Mouse (Mus musculus): Measurements from ENCODE around the gene Kcnj15. TPM values are rescaled to one million over a fixed set of nuclear protein-coding genes. Genes with fewer than 3 reads are reported as not detected.

The Kcnj15 gene
- total RNA-seq (2021) (under 1 TPM; 0.32 to 0.55 TPM), polyA plus RNA-seq (2012; rRNA removed) (0.26 and 0.45 TPM in 2 replicates)
- long read RNA-seq, partial matches to known transcripts, result 0 of 1 reads
- long read RNA-seq, other reads (novel, unspliced or antisense), result 1 of 1 reads

DNA sequence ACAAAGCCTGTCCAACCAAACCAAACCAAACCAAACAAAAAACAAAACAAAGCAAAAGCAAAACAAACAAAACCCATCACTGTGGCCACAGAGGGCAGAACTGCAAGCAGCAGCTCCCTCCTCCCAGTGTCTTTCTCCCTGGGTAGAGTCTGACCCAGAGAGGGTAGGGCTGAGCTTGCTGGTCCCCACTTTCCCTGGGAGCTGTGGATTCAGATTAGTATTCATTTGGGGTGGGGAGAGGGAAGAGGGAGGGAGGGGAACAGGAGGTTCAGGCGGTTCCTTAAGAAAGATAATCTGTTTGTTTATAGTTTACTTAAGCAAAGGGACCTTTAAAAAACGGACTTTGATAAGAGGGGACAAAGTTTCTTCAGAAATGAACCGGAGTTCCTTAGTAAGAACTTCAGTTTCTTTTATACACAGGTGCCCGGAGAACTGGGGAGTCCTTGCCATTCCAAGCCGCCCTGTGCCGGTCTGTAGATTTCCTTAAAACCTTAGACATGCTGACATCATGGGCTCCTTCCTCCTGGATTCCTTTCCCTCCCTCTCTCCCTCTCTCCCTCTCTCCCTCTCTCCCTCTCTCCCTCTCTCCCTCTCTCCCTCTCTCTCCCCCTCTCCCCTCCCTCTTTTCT, at the start of gene Kcnj15:
TSS of gene Kcnj15 (plus strand) at position 293 of the 629 bp plus-strand sequence.
- no peak for DNase-seq

DNA sequence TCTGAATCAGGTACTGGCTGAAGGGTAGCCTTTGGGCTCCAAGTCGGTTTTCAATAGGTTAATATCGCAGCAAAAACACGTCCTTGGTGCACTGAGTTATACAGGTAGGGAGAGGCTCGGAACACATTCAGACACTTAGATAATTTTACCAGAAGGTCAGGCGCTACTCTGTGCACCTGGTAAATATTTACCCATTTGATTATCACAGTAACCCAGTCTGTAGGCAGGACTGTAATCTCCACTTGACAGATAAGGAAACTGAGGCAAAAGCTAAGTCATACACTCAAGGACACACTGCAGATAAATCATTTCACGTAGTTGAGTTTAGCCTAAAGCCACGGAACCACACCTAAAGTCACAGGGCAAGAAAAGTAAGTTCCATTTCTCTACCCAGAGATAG, 49.1 kb upstream of the Kcnj15 start:
- no peak for DNase-seq

DNA sequence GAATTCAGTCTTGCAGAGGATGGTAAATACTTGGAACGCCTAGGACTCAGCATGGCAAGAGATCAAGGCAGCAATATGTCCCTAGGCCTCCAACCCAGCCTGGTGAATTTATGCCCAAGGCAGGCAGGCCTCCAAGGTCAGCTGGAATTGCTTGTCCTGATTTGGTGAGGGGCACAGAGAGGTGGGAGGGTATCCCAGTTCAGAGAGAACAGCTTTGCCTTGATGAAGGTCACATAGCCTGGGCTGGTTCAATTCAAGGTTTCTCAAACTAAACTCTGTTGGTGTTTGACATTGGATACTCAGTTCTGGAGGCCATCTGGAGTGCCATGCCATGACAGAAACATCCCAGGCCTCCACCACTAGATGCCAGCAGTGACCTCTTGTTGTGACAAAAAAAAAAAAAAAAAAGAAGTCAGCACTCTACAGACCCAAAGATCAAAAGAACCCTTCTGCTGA, 48.3 kb upstream of the Kcnj15 start:
- DNase-seq, result peak; percentile 73

DNA sequence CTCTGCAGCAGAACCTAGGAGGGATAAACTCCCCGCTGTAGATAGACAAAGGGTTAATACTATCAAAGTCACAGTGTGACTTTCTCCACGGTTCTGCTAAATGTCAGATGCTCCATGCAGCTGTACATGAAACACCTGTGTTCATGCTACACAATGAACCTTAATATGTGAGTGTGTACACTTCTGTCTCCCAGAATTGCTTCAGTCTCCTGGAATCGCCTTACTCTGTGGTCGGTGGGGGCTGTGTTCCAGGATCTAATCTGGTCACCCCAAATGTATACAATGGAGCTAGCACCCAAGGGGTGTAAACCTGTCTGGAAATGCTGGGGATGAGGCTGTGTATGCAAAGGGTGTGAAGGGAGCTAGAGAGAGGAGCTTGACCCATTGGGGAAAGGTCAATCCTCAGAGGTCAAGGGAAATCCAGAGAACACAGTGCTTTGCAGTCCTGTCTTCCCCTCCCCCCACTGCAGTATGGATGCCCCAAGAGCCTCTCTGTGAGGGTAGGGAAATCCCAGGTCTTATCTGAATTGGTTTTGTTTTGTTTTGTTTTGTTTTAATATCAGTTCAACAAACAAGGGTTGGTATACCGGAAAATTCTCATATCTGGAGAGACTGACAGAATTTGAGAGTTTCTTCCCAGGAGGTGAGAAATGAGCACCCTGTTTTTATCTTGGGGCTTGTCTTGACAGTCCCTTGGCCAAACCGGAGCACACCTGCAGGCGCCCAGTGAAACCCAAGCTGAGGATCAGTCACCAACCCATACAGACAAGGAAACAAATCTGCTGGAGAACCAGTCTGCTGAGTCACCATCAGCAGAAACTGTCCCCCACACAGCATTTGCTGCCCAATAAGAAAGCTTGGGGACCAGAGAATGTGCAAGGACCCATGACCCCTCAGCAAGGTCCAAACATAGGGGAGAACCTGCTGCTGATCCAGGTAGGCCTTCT, 42.8 kb upstream of the Kcnj15 start:
- DNase-seq, result no peak

DNA sequence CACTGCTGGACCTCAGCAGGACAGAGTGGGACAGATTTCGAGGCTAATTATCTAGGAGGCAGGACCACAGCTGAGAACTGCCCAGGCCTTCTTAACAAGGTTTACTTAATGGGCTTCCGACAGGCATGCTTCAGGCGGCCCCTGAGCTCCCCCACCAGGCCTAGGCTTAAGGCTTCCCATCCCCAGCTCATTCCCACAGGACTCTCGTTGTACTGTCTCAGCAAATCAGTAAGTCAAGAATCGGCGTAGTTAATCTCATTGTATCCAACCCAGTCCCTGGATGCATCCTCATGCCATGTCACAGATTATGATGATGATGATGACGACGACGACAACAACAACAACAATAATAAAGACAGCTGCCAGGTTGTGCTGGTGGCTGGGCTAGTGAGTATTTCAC, 41.6 kb upstream of the Kcnj15 start:
- no peak for DNase-seq

DNA sequence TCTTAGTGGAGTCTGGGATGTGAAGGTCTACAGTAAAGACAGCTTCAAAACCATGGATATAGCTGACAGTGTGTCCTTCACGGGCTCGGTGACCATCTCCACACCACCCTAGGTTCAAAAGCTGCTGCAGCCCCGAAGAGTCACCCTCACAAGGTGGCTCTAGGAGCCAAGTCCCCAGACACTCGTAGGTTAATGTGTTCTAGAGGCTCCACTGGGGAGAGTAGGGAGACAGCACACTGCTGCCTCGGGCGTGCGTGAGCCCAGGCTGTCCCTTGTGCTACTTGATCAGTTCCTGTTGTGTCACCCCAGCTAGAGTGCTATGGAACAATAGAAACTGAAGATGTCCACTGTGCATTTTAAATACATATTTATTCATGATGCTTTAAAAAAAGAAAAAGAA, 41.0 kb upstream of the Kcnj15 start:
- DNase-seq, result no peak

DNA sequence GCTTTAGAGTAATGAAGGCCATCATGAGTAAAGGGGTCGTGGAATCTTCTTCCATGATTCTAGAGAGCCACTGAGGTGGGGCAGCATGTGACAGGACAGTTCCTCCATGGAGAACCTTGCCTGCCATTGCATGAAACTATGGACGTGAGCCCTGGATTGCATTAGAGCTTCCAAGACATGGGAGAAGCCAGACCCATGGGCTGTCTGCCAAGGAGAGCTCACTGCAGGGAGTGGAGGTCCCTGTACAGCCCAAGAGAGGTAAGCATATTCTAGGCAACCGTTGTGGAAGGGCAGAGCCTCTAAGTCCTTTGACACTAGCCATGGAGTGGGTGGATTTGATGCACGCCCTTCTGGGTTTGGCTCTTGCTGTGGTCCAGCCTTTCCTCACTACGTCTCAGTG, 40.5 kb upstream of the Kcnj15 start:
- no peak for DNase-seq

DNA sequence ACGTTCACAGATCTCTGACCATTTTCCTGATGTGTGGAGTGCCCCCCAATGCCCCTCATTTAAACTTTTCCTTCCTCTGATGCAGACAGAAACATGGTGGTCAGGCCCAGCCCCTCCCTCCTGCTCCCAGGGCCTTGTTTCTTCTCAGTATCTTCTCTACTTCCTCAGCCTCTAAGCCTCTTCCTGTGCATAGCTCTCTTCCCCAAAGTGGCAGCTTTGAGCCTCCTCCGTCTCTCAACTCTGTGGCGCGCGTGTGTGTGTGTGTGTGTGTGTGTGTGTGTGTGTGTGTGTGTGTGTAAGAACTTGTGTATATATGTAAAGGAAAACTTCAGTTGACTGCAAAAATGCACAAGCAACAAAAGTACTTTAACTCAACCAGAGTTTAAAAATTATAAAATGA, 38.6 kb upstream of the Kcnj15 start:
- no peak for DNase-seq

DNA sequence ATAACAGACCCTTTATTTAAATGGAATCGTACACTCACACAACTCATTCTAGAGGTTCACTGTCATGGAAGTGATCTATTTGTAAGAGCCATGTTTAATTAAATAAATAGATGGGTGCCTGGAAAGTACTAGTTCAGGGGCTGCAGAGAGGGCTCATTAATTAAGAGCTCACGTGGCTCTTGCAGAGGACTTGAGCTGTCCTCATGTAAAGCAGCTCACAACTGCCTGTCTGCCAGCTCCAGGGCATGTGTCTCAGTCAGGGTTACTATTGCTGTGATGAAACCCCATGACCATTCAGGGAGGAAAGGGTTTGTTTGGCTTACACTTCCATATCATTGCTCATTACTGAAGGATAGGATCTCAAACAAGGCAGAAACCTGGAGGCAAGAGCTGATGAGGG, 37.9 kb upstream of the Kcnj15 start:
- DNase-seq, result no peak

DNA sequence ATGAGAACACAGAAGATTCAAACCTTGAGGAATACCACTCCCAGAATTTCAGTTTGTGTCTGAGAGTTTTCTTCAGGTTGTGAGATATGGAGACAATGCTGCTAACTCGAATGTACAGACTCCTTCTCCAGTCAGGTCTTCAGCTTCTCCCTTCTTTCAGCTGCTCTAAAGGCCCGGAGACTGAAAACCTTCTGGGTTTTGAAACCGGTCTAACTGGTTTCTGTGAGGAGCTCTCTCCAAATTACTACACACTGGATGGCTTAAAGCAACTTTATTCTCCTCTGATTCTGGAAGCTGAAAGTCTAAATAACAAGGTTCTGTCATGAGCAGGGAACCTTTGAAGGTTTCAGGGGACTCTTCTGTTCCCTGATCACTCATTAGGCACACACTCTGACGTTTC, 36.3 kb upstream of the Kcnj15 start:
- DNase-seq, result no peak

DNA sequence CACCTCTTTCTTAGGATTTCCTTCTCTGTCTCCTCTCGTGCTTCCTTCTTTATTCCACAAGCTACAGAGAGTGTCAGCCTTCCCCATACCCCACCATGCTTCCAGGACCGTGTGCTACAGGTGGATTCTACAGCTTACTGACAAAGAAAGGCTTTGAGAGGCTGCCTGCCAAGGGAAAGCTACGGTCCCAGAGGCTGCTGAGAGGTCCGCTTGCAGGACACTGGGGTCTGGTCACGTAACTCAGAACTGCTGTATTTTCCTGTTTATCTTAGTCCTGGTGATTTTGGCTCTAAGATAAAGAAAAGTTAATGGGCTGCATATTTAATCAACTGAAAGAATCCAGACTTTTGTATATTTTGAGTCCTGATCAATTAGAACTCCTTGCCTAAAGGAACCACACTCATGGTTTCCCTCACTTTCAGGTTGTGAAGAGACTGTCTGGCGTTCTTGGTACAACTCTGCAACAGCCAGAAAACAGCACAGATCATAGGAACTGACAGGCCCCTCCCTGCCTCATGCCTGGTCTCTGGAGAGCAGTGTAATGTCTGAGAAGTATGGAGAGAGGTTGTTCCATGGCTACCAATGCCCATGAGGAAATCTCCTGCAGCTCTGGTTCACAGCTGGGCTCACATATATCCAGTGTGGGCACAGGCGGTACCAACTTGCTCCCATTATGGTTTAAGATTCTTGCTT, 35.2 kb upstream of the Kcnj15 start:
- no peak for DNase-seq

DNA sequence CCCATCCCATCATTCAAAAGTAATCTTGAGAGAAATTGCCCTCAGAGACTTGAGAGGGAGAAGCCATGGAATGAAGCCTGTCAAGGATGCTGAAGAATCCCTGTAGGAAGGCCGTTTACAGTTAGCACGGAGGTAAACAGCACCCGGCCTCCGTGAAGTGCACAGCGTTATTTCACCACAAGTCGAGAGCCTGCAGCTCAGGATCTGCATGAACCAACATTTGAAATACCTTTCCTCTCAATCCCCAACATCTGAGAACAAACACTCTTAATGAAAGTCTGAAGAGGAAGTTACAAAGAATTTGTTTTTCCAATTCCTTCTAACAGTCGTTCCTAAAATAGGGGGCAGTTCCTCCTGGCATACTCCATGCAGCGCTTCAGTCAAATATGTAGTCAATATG, 33.9 kb upstream of the Kcnj15 start:
- no peak for DNase-seq

DNA sequence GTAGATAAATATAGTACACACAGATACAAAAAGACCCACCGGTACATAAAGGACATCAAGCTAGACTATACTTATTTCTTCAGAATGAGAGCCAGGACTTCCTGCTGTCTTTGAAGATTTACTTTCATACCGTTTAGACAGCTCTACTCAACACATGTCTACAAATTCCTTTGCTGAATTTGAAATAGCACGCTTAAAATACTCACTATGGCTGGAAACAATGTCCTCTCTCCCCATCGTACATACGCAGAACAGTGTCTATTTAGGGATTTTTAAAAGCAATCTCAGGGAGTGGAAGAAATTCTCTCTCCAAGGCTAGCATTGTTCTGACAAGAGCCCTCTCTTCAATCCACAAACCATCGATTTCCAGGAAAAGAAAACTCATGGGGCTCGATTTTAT, 32.1 kb upstream of the Kcnj15 start:
- no peak for DNase-seq

DNA sequence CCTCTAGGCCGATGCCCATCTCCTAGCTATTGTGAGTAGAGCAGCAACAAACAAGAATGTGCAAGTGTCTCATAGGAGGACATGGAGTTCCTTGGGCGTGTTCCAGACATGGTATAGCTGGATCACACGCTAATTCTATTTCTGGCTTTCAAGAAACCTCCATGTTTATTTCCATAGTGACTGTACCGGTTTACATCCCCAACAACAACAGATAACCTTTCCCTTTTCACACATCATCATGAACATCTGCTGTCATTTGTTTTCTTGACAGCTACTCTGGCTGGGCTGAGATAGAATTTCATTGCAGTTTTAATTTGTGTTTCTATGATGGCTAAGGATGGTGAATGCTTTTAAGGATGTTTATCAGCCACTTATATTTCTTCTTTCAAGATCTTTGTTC, 25.6 kb upstream of the Kcnj15 start:
- DNase-seq, result no peak

DNA sequence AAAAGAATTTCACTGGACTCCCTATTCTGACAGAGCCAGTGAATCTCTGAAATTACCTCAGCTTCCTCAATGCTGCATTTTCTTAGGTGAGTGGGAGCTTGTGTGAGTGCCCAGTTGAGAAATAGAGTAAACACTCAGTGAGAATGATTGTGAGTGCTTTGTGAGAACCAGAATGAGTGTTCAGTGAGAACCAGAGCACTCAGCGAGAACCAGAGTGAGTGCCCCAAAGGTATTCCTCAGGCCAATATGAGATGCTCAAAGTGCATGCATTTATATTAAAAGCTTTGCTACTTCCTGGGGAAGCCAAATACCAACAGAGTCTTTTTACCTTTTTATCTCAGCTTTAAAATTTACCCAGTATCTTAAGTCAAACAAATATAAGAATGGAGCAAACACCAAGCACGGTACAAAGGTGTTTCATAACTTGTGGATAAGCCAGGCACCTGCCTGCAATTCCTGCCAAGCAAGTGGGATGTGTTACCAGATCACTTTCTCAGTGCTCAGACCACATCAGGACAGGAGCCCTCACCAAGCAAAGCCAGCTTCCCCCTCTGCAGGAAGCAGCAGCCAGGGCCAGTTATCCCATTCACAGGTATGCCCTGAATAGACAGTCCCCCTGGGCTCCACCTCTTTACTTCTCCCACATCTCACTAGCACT, 22.3 kb upstream of the Kcnj15 start:
- no peak for DNase-seq

DNA sequence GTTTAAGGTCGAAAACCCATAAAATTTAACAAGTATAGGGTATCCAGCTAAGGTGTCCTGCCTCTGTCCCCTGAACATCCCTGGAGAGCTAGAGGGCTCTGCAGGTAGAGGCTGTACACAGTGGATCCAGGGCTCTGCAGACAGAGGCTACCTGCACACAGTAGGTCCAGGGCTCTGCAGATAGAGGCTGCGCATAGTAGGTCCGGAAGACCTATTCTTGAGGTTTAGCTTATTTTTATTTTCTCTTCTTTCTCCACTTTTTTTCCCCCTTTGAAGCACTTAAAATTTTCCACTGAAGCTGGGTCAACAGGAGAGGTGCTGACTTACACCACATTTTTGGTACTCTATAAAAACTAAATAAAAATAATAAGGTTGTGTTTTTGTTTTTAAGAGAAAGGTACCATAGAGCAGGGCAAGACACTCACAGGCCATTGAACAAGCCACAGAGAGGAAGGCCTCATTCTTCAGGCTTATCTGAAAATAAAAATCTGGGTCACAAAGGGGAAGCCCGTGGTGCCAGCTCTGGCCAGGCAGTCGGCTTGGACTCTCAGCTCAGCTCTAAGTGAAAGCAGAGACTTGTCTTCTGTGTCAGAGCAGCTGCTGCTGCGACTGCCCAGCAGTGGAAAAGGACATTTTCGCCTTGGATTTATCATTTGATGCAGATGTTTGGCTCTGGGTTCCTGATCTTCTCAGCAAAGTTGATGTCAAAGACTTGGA, 18.0 kb upstream of the Kcnj15 start:
- DNase-seq, result no peak

DNA sequence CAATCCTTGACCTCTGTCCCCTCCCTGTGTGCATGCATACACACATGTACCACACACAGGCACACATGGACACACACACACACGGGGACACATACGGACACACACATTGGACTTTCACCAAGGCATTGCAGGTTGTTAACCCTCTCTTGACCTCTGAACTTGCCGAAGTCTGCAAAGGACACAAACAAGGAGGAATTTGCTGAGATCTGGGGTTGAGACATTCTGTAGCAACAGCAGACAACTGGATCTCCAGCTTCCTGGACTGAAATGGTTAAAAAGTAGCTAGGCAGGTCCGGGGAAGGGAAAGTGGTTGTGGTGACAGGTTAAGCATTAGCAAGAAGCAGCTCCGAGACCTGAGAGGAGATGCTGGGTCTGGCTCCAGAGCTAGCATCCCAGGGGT, 16.7 kb upstream of the Kcnj15 start:
- no peak for DNase-seq

DNA sequence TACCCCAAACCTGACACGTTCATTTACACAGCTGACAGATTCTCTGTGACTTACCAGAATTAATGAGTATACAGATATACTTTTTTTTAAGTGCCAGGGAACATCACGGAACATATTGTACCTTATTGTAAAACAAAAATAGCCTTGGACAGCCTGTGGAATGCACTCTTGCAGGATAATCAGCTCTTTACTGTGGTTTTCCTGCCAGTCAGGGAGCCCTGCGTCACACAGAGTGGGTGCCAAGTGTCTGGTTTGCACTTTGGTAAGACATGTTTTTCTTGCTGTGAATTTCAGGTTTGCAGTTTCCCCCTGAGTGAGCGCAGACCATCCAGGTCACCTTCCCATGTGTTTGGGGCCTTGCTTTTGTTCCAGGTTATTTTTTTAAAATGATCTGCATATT, 15.8 kb upstream of the Kcnj15 start:
- DNase-seq, result no peak

DNA sequence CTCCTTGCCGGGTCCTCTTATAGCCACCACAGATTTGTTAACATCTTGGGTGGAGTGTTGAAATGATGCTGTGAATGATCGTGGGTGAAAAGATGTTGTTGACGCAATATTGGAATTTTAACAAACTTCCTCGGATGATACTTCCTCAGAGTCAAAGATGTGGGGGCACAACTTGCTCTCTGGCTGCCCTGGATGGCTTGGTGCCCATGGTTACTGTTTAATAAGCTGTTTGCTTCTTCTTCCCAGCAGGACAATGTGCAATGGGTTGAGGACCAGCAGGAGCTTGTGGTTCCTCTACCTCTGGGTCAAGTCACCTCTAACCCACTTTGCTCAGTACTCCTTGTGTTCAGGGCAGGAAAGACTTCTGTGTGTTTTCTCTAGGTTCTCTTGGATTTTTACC, 15.2 kb upstream of the Kcnj15 start:
- no peak for DNase-seq

DNA sequence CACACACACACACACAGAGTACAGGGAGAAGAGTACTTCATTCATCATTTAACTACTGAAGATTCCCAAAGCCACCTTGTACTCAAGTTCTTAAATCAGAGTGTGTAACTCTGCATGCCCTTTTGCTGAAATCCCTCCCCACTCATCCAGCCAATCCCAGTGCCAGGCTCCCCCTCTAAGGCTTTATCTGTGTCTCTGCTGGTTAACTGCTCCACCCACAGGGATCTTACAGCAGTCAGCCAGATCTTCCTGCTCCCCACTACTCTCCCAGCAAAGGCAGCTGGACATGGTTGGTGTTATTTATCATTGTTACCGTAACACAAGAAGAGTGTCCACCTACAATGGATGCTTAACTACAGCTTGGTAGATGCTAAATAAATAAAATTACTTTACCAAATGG, 14.0 kb upstream of the Kcnj15 start:
- no peak for DNase-seq

DNA sequence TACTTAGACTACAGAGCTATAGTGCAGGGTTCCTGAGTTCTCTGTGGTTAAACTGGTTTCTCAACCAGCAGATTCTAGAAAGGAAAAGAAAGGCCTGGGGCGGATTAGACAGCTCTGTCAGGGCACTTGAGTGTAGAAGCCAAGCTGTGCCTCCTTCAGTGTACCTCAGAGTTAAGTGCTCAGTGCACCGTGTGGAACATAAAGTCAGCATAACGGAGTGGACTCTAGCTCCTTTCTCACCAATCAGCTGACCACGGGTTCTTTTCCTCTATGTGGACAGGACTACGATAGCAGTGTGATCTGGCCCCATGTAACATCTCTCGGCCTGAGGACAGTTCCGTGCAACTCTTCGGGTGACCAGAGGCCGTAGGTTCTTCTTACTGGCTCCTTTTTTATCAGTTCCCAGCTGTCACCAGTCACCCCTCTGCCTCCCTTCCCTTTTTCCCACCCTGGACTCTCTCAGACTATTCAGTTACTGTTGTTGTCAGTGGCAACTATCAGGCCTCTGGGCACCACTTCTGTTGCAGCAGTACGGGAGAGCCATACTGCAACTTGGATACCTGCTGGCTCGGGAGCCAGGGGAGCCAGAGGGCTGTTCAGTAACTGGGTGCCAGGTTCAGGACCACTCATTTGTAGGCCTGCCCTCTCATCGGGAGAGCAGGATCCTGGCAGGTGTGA, 12.6 kb upstream of the Kcnj15 start:
- DNase-seq, result no peak
